Mouse (Mus musculus) limb, embryonic 13.5 days (tissue): ENCODE data around the gene Sema4c. TPM values are rescaled to one million over a fixed set of nuclear protein-coding genes. Genes with fewer than 3 reads are reported as not detected.
A peak's percentile ranks its signal among the peaks of the same experiment; 100 is the strongest.
"Not testable (repeated sequence)": the region's sequence is repeated elsewhere in the genome, so short reads cannot be mapped to it uniquely, and the experiment has no call there.

ENCODE experiments used
- ATAC-seq: fragments of 200-750 bp; cut with Nextera tagmentation; 2 replicates; pipeline ENCODE4 v1.8.0; 2017; ENCODE audit warnings: low read depth, moderate number of reproducible peaks, moderate TSS enrichment; ENCODE audit not compliant: low FRiP score
- H3K27ac ChIP-seq: fragments of 300-500 bp; sonication (generic); 2 replicates; pipeline ENCODE4 v1.5.1; 2015; ENCODE audit warnings: inconsistent platforms, mild to moderate bottlenecking, moderate library complexity
- H3K27me3 ChIP-seq: fragments of 300-500 bp; sonication (generic); 2 replicates; pipeline ENCODE4 v1.6.1; 2015; ENCODE audit warnings: mild to moderate bottlenecking, inconsistent platforms
- H3K36me3 ChIP-seq: fragments of 300-500 bp; sonication (generic); 2 replicates; pipeline ENCODE4 v1.6.1; 2015; ENCODE audit warnings: inconsistent platforms, mild to moderate bottlenecking, moderate library complexity
- H3K4me1 ChIP-seq: fragments of 300-500 bp; sonication (generic); 2 replicates; pipeline ENCODE4 v1.6.1; 2015; ENCODE audit warnings: inconsistent platforms
- H3K4me2 ChIP-seq: fragments of 300-500 bp; sonication (generic); replicated peaks from 2 replicates; pipeline ENCODE4 v1.6.1; 2015; ENCODE audit warnings: inconsistent platforms, mild to moderate bottlenecking, moderate library complexity
- H3K4me3 ChIP-seq: fragments of 300-500 bp; sonication (generic); 2 replicates; pipeline ENCODE4 v1.5.1; 2015; ENCODE audit warnings: moderate library complexity, mild to moderate bottlenecking, inconsistent platforms
- H3K9ac ChIP-seq: fragments of 300-500 bp; sonication (generic); 2 replicates; pipeline ENCODE4 v1.6.1; 2015; ENCODE audit warnings: mild to moderate bottlenecking, inconsistent platforms
- H3K9me3 ChIP-seq: fragments of 300-500 bp; sonication (generic); 2 replicates; pipeline ENCODE4 v1.6.1; 2016; ENCODE audit warnings: inconsistent platforms
- WGBS: fragments of 180-500 bp; shearing (Covaris S2); methylation state at CpG from one replicate; pipeline ENCODE4 v1.1.7; 2015; 5-methylcytosine and 5-hydroxymethylcytosine counted together
- polyA plus RNA-seq: library from polyadenylated mRNA; unstranded; fragments of >200 nt; fragmentation: Nextera tagmentation; extraction: Ambion mirVana; gene quantifications from 2 replicates; pipeline ENCODE4 v1.2.1, GENCODE M21; 2015

Gene Sema4c
- polyA plus RNA-seq, 1 experiment from 2014 or later: 21.8 TPM

DNA sequence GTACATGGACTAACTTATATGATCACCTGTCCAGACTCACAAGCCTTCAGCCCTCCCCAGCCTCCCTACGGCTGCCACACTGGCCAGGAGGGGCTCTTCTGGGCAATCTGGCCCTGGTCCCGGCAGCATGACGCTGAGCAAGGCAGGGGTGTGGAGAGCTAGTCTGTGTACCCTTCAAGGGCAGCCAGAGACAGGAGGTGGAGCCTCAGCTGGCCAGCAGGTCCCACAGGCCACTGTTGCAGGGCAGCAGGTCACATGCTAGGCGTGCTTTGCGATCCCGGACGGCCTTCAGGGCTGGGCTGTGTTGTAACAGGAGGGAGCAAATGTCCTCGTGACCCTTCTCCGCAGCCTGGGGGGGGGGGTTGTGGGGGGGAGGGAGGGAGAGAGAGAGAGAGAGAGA, 19.0 kb downstream of the Sema4c start, which contains the start of gene Gm42417:
TSS of gene Gm42417 (minus strand) at position 244 of the 400 bp plus-strand sequence.
- Histone ChIP-seq H3K27ac (no peak within 1 kb of the TSS; the same call in 1 of the 2 replicates), H3K4me1 (peaks cover 9% of the 10 kb centered on the region; the same call in 1 of the 2 replicates), H3K4me3 (no peak within 1 kb of the TSS), H3K9me3 (no peaks in the 10 kb centered on the region), H3K4me2 (no peak within 1 kb of the TSS), H3K27me3 (no peaks in the 10 kb centered on the region), H3K36me3 (peaks cover 58% of the 10 kb centered on the region), H3K9ac (no peak within 1 kb of the TSS)
- 47% methylated on average over 9 of the region's 9 CpGs for WGBS
- ATAC-seq: 0 out of 2 replicates have a peak, but pooled peaks have one; percentile 17

- Histone ChIP-seq H3K27ac (no peak overlapping the region), H3K9ac (no peak overlapping the region), H3K36me3 (peaks cover 56% of the 10 kb centered on the region), H3K9me3 (no peaks in the 10 kb centered on the region), H3K4me3 (no peak overlapping the region), H3K4me1 (peaks cover 7% of the 10 kb centered on the region; the same call in 1 of the 2 replicates), H3K27me3 (no peaks in the 10 kb centered on the region), H3K4me2 (no peak overlapping the region)
- 84% methylated on average over 4 of the region's 4 CpGs for WGBS
- no peak for ATAC-seq
Observed at GRCm38 (mm10) chr1:36538727-36539126, 19.4 kb downstream of the Sema4c start.

- not testable (repeated sequence) for H3K4me2 ChIP-seq, ATAC-seq, H3K9me3 ChIP-seq, H3K27me3 ChIP-seq, H3K4me1 ChIP-seq, H3K27ac ChIP-seq, H3K4me3 ChIP-seq, H3K9ac ChIP-seq
- 90% methylated on average over 9 of the region's 9 CpGs for WGBS
- H3K36me3 ChIP-seq: peaks cover 49% of the 10 kb centered on the region
Observed at GRCm38 (mm10) chr1:36536783-36537182, 21.4 kb downstream of the Sema4c start, which contains the start of gene Ankrd23. TSS of gene Ankrd23 (minus strand) at chr1:36536883.

DNA sequence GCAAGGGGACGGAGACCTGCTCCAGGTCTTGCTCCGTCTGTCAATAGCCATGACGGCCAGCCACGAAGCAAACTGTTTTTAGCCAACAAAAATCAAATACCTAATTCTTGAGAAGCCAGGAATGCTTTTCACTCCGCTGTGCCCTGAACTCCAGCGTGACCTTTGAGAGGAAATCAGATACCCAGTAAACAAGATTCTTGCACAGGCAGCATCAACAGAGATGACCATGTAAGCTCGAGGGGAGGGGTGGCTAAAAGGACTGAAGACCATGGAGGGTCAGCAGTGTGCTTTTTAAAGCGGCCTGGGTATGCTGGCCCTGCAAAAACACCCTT, 21.8 kb downstream of the Sema4c start:
- Histone ChIP-seq H3K27ac (no peak overlapping the region), H3K36me3 (peaks cover 48% of the 10 kb centered on the region), H3K4me3 (no peak overlapping the region), H3K9ac (no peak overlapping the region), H3K9me3 (no peaks in the 10 kb centered on the region), H3K4me1 (0 out of 2 replicates have a peak, but pooled peaks cover 4% of the 10 kb centered on the region), H3K27me3 (no peaks in the 10 kb centered on the region), H3K4me2 (no peak overlapping the region)
- no peak for ATAC-seq
- 79% methylated on average over 8 of the region's 8 CpGs for WGBS

GRCm38 (mm10) chr1:36535477-36536396, 22.4 kb downstream of the Sema4c start:
- Histone ChIP-seq H3K9ac (no peak overlapping the region), H3K9me3 (no peaks in the 10 kb centered on the region), H3K27ac (no peak overlapping the region), H3K4me1 (0 out of 2 replicates have a peak, but pooled peaks cover 6% of the 10 kb centered on the region), H3K27me3 (no peaks in the 10 kb centered on the region), H3K36me3 (peaks cover 49% of the 10 kb centered on the region), H3K4me3 (no peak overlapping the region), H3K4me2 (no peak overlapping the region)
- no peak for ATAC-seq
- WGBS: 82% methylated on average over 11 of the region's 11 CpGs

DNA sequence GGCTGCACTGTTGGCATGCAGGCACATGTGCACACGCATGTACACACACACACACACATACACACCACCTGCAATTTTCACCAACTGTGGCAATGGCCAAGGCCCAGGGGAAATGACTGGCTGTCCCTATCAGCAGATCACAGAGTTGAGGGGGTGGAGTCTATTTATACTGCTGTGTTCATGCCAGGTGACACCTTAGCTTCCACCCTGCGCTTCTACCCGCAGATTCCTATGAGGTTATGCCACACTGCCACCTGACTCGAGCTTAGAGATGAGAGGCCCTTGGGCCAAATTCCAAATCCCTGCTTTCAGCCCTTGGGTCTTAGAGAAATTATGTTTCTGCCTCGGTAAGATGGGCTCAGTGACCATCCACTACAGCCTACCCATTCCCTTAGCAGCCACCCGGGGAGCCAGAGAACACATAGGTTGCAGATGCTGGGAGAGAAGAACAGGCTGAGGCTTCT, 23.5 kb downstream of the Sema4c start:
- no peak overlapping the region for H3K4me3 ChIP-seq
- peaks cover 43% of the 10 kb centered on the region for H3K36me3 ChIP-seq
- H3K27me3 ChIP-seq: no peaks in the 10 kb centered on the region
- H3K27ac ChIP-seq: no peak overlapping the region
- no peak for ATAC-seq
- no peak overlapping the region for H3K9ac ChIP-seq
- 68% methylated on average over 6 of the region's 6 CpGs for WGBS
- H3K9me3 ChIP-seq: no peaks in the 10 kb centered on the region
- H3K4me2 ChIP-seq: no peak overlapping the region
- peaks cover 15% of the 10 kb centered on the region; the same call in 1 of the 2 replicates for H3K4me1 ChIP-seq

DNA sequence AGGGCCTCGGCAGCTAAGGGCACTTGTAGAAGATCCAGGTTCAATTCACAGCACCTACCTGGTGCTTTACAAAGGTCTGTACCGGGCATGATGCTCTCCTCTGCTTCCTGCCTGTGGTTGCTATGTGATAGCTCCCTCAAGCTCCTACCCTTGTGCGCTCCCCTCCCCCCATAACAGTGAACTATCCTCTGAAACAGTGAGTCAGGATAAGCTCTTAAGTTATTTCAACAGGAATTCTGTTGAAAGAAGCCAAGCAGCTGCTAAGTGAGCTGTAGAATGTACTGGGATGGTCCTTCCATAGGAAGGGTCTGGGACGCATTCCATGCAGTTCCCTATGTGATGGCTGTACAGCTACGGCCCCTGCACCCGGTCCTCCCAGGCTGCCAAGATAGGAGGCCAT, 24.6 kb downstream of the Sema4c start:
- Histone ChIP-seq H3K9ac (no peak overlapping the region), H3K4me3 (no peak overlapping the region), H3K36me3 (peaks cover 32% of the 10 kb centered on the region), H3K27ac (peak overlapping the region; percentile 22; the same call in 1 of the 2 replicates), H3K4me1 (peaks cover 15% of the 10 kb centered on the region; the same call in 1 of the 2 replicates), H3K27me3 (no peaks in the 10 kb centered on the region), H3K9me3 (no peaks in the 10 kb centered on the region), H3K4me2 (no peak overlapping the region)
- 74% methylated on average over 6 of the region's 6 CpGs for WGBS
- no peak for ATAC-seq

- H3K4me1 ChIP-seq: peaks cover 20% of the 10 kb centered on the region; the same call in 1 of the 2 replicates
- H3K9me3 ChIP-seq: no peaks in the 10 kb centered on the region
- no peak overlapping the region; the same call in 1 of the 2 replicates for H3K9ac ChIP-seq
- peaks cover 33% of the 10 kb centered on the region for H3K36me3 ChIP-seq
- ATAC-seq: no peak
- H3K4me2 ChIP-seq: no peak overlapping the region
- no peak overlapping the region for H3K4me3 ChIP-seq
- WGBS: 89% methylated on average over 12 of the region's 12 CpGs
- H3K27ac ChIP-seq: no peak overlapping the region
- H3K27me3 ChIP-seq: no peaks in the 10 kb centered on the region
Observed at GRCm38 (mm10) chr1:36531461-36531860, 26.7 kb downstream of the Sema4c start.

DNA sequence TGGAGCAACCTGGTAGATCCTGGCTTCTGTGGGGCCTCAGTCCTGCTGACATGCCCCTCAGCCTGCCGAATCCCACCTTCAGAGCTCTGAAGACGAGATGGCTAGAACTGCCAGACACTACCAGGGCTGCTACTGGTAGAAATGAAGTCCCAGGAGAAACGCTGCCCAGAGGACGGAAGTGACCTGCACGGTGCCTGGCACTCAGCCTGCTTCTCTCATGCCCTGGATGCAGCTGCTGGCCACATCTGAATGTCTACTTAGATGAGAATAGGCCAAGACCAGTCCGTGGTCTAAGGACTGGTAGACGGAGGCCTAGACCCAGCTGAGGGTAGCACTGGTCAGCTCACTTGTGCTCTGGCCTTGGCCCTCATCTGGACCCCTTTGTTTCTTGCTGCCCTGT, 27.2 kb downstream of the Sema4c start:
- Histone ChIP-seq H3K9me3 (no peaks in the 10 kb centered on the region), H3K4me2 (no peak overlapping the region), H3K27ac (0 out of 2 replicates have a peak overlapping the region, but pooled peaks have one; percentile 3), H3K4me3 (no peak overlapping the region), H3K27me3 (no peaks in the 10 kb centered on the region), H3K9ac (no peak overlapping the region), H3K36me3 (peaks cover 32% of the 10 kb centered on the region), H3K4me1 (peaks cover 20% of the 10 kb centered on the region; the same call in 1 of the 2 replicates)
- no peak for ATAC-seq
- WGBS: 87% methylated on average over 7 of the region's 7 CpGs

GRCm38 (mm10) chr1:36530485-36530884, 27.7 kb downstream of the Sema4c start:
- WGBS: 75% methylated on average over 8 of the region's 8 CpGs
- Histone ChIP-seq H3K27ac (no peak overlapping the region), H3K4me2 (no peak overlapping the region), H3K27me3 (no peaks in the 10 kb centered on the region), H3K36me3 (peaks cover 35% of the 10 kb centered on the region), H3K9ac (no peak overlapping the region), H3K4me3 (no peak overlapping the region), H3K4me1 (peaks cover 20% of the 10 kb centered on the region; the same call in 1 of the 2 replicates), H3K9me3 (no peaks in the 10 kb centered on the region)
- ATAC-seq: no peak

- no peak for ATAC-seq
- Histone ChIP-seq H3K4me3 (no peak overlapping the region), H3K27ac (no peak overlapping the region), H3K4me2 (no peak overlapping the region), H3K36me3 (peaks cover 41% of the 10 kb centered on the region), H3K4me1 (peaks cover 20% of the 10 kb centered on the region; the same call in 1 of the 2 replicates), H3K27me3 (no peaks in the 10 kb centered on the region), H3K9me3 (no peaks in the 10 kb centered on the region), H3K9ac (no peak overlapping the region)
- WGBS: 93% methylated on average over 4 of the region's 4 CpGs
Observed at GRCm38 (mm10) chr1:36529875-36530274, 28.3 kb downstream of the Sema4c start.

GRCm38 (mm10) chr1:36529274-36529673, 28.9 kb downstream of the Sema4c start:
- no peak for ATAC-seq
- H3K27me3 ChIP-seq: no peaks in the 10 kb centered on the region
- peaks cover 20% of the 10 kb centered on the region for H3K4me1 ChIP-seq
- WGBS: 87% methylated on average over 4 of the region's 4 CpGs
- no peak overlapping the region for H3K4me2 ChIP-seq
- H3K9me3 ChIP-seq: no peaks in the 10 kb centered on the region
- H3K27ac ChIP-seq: no peak overlapping the region
- no peak overlapping the region for H3K9ac ChIP-seq
- peaks cover 47% of the 10 kb centered on the region for H3K36me3 ChIP-seq
- no peak overlapping the region for H3K4me3 ChIP-seq
